Mouse (Mus musculus): Measurements from ENCODE around the gene Gm42420. TPM values are rescaled to one million over a fixed set of nuclear protein-coding genes. Genes with fewer than 3 reads are reported as not detected.

Gene Gm42420
- 0.76 and 1.6 TPM in 2 replicates for polyA plus RNA-seq (2016; fragmentation: Nextera tagmentation; extraction: Ambion mirVana)

DNA sequence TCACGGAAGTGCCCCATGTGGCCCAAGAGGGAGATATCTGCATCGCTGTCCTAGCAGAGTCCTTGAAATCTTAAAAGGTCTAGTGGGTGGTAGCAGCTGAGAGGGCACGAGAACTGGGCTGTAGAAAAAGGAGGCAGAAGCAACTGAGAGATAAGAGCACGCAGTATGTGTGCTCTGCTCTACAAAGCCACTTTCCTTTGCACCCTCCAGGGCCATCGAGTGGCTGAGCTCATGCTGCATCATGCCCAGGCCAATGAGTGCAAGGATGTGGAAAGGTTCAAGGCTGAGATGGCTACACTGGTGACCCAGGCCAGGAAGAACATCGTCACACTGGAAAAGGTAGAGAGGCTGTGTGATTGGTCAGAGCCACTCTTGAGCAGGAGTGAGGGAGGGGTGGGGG lies at the start of gene Gm42420:
Gm42420 (plus strand) TSS at position 237 of the 400 bp plus-strand sequence.
- no peaks in the 10 kb centered on the region for H3K9me3 ChIP-seq
- no peak for DNase-seq (ENCODE audit: low spot score)
- no peak within 1 kb of the TSS for H3K27ac ChIP-seq
- H3K4me1 ChIP-seq (replicated peaks) = no peaks in the 10 kb centered on the region
- WGBS = 91% methylated on average over 6 of the region's 6 CpGs
- H3K27me3 ChIP-seq (ENCODE audit: insufficient read depth, poor library complexity, severe bottlenecking) = no peaks in the 10 kb centered on the region
- peaks cover 80% of the 10 kb centered on the region for H3K36me3 ChIP-seq
- no peak within 1 kb of the TSS for H3K4me3 ChIP-seq

DNA sequence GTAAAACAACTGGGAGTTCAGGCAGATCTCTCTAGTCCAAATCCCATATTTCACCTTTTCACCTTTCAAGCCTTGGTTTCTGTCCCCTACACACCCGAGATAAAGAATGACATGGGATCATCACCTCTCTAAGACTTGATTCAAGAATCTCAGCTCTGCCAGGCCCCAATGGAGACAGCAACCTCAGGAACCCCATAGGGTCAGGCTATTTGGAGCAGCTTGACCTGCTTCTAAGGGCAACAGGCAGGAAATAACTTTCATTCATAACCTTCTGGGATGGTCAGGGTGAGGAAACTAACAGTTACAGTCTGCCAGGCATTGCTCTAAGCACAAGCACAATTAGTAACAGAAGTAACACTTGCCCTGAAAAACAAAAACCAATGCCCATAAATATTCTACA lies 48.9 kb upstream of the Gm42420 start:
- Histone ChIP-seq H3K36me3 (peaks cover 26% of the 10 kb centered on the region), H3K27me3 (ENCODE audit: insufficient read depth, poor library complexity, severe bottlenecking) (no peaks in the 10 kb centered on the region), H3K9me3 (0 out of 2 replicates have a peak, but pooled peaks cover 4% of the 10 kb centered on the region), H3K4me3 (no peak overlapping the region), H3K27ac (no peak overlapping the region), H3K4me1 (replicated peaks) (peaks cover 38% of the 10 kb centered on the region)
- WGBS = 47% methylated on average over 1 of the region's 1 CpGs
- no peak for DNase-seq (ENCODE audit: low spot score)

DNA sequence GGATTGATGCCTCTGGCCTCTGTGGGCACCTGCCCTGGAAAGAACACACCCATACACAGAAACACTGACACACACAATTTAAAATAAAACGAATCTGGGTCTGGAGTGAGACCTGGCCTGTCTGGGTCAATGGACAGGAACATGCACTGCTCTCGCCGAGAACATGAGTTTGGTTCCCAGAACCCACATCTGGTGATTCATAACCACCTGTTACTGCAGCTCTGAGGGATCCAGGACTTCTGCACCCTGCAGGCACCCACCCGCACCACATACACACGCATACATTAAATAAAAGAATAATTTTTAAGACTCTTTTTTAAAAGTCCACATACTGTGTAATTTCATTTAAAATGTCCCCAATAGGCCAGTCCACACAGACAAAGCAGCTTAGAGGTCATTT lies 48.3 kb upstream of the Gm42420 start:
- H3K27ac ChIP-seq = no peak overlapping the region
- DNase-seq (ENCODE audit: low spot score) = no peak
- H3K4me3 ChIP-seq = no peak overlapping the region
- 0 out of 2 replicates have a peak, but pooled peaks cover 4% of the 10 kb centered on the region for H3K9me3 ChIP-seq
- 94% methylated on average over 5 of the region's 5 CpGs for WGBS
- peaks cover 26% of the 10 kb centered on the region for H3K36me3 ChIP-seq
- no peaks in the 10 kb centered on the region for H3K27me3 ChIP-seq (ENCODE audit: insufficient read depth, poor library complexity, severe bottlenecking)
- peaks cover 40% of the 10 kb centered on the region for H3K4me1 ChIP-seq (replicated peaks)

DNA sequence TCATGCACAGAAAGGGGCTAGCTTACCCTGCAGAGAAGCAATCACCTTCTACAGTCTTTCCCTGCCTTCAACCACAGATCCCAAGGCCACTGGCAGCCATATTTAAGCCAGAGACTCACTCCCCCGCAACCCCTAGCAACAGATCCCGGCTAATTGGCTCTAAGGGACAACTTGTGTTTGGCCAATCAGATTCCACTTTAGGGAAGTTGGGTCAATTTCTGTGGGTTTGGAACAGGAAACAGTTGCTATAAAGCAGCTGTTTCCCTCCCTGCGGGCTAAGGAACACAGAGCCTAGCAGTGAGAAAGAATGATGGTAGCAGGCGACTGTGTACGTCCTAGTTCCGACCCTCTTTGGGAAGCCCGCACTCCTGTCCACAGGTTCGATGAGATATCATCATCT lies 47.3 kb upstream of the Gm42420 start:
- Histone ChIP-seq H3K27ac (0 out of 2 replicates have a peak overlapping the region, but pooled peaks have one; percentile 45), H3K4me3 (no peak overlapping the region), H3K4me1 (replicated peaks) (peaks cover 49% of the 10 kb centered on the region), H3K36me3 (peaks cover 19% of the 10 kb centered on the region), H3K27me3 (ENCODE audit: insufficient read depth, poor library complexity, severe bottlenecking) (no peaks in the 10 kb centered on the region), H3K9me3 (0 out of 2 replicates have a peak, but pooled peaks cover 4% of the 10 kb centered on the region)
- DNase-seq (ENCODE audit: low spot score) = no peak
- WGBS = 86% methylated on average over 8 of the region's 8 CpGs

DNA sequence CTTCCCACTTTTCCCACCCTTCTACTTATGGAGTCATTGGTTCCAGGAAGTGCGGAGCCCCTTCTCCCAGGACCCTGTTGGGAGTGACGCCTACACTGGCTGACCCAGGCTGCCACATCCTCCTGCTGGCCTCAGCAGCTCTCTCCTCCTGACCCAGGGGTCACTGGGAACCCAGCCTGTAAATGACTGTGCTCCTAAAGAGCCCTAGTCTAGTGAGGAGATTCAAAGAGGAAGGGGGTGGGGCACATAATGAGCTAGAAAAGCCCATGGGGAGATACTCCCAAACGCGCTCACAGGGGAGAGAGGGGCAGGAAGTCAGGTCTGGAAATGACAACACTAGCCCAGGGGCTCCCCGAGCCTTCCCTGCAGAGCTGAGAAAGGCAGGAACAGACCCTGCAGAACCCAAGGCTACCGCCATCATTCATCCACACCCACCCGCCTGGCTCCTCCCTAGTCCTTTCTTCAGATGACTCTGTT lies 45.8 kb upstream of the Gm42420 start:
- Histone ChIP-seq H3K4me3 (peak overlapping the region; percentile 29), H3K27me3 (ENCODE audit: insufficient read depth, poor library complexity, severe bottlenecking) (no peaks in the 10 kb centered on the region), H3K4me1 (replicated peaks) (peaks cover 64% of the 10 kb centered on the region), H3K36me3 (peaks cover 6% of the 10 kb centered on the region; the same call in 1 of the 2 replicates), H3K27ac (peak overlapping the region; percentile 85), H3K9me3 (no peaks in the 10 kb centered on the region)
- WGBS = 5% methylated on average over 7 of the region's 7 CpGs
- peak; percentile 62 for DNase-seq (ENCODE audit: low spot score)

DNA sequence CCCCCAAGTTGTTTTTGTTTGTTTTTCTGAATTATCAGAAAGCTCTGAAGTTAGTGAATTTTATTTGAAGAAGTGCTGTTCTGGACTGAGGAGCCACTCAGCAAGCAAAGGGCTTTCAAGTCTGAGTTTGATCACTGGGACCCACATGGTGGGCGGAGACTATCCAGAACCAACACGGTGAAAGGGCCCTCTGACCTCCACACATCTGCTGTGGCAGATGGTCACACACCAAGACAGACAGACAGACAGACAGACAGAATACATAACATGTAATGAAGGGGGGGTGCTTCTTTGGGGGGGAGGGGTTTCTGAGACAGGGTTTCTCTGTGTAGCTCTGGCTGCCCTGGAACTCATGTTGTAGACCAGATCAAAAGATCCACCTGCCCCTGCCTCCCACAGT lies 45.0 kb upstream of the Gm42420 start:
- peak overlapping the region; percentile 85 for H3K27ac ChIP-seq
- no peak for DNase-seq (ENCODE audit: low spot score)
- WGBS = 44% methylated on average over 2 of the region's 2 CpGs
- no peak overlapping the region for H3K4me3 ChIP-seq
- no peaks in the 10 kb centered on the region for H3K9me3 ChIP-seq
- H3K36me3 ChIP-seq = no peaks in the 10 kb centered on the region; the same call in 1 of the 2 replicates
- no peaks in the 10 kb centered on the region for H3K27me3 ChIP-seq (ENCODE audit: insufficient read depth, poor library complexity, severe bottlenecking)
- peaks cover 73% of the 10 kb centered on the region for H3K4me1 ChIP-seq (replicated peaks)

DNA sequence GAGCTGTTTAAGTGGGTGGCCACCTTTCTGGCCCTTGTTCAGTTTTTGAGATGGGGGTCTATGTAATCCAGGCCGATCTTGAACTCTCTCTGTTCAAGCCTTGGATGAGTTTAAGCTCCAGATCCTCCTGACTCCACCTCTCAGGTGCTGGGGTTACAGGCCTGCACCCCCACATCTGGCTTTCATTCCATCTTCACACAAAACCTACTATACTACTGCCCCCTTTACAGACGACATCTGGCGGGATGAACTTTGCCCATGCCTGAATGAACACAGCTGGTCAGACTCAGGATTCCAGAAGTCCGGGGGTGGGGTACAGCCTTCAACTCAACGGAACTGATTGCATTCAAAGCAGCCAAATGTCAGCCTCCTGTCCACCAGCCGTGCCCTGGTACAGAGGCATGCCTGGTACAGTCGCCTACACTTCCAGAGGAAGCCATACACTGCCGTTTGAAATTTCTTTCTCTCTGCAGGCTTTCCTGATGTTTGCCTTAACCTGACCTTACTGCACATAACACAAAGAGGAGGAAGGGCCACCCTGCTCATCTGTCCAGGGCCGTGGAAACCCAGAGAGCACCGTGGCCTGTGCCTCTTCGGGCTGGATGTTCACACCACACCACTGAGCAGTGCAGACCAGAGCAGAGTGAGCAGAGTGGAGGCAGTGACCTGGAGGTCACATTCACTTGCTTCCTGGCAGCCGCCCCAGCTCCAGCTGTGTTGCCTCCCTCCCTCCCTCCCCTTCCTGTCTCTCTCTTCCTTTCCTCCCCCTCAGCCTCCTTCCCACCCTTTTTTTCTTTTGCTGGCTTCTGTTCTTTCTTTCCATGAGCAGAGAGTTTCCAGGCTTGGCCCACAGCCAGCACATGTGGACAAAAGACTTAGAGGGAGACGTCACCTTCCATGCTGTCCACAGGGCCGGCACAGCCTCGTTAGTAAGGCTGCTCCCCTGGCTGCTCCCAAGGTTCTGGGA lies 42.6 kb upstream of the Gm42420 start:
- Histone ChIP-seq H3K36me3 (peaks cover 8% of the 10 kb centered on the region; the same call in 1 of the 2 replicates), H3K4me1 (replicated peaks) (peaks cover 88% of the 10 kb centered on the region), H3K27ac (peak overlapping the region; percentile 88), H3K4me3 (peak overlapping the region; percentile 30), H3K9me3 (no peaks in the 10 kb centered on the region), H3K27me3 (ENCODE audit: insufficient read depth, poor library complexity, severe bottlenecking) (no peaks in the 10 kb centered on the region)
- WGBS = 14% methylated on average over 15 of the region's 15 CpGs
- DNase-seq (ENCODE audit: low spot score) = peak; percentile 67

DNA sequence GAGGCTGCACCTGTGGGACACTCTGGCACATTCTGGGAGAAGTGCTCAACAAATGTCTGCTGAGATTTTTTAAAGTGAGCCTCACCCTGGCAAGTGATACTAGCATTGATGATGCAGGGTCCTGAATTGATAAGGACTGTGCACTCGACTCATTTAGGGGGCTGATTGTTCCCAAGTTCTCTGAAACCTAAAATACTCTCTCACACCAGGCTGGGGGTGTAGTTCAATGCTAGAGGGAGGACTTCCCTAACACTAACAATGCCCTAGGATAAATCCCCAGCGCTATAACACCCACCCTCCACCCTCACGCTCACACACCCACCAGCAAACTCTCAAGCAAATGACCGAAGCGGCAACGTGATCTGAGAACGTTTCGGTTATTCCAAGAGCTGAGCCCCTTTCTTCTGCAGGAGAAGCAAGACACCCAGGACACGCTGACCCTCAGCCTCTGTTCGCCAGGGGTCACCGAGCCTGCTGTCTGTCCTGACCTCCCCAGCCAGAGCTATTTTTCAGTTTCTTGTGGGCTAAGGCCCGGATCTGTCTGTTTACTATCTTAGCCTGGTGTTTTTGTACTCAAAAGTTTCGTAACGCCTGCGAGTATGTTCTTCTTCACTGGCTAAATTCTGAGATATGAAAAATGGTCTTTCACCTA lies 41.7 kb upstream of the Gm42420 start:
- Histone ChIP-seq H3K9me3 (no peaks in the 10 kb centered on the region), H3K4me3 (peak overlapping the region; percentile 30; the same call in 1 of the 2 replicates), H3K36me3 (peaks cover 18% of the 10 kb centered on the region), H3K27ac (peak overlapping the region; percentile 88), H3K4me1 (replicated peaks) (peaks cover 83% of the 10 kb centered on the region), H3K27me3 (ENCODE audit: insufficient read depth, poor library complexity, severe bottlenecking) (no peaks in the 10 kb centered on the region)
- DNase-seq (ENCODE audit: low spot score) = no peak
- 13% methylated on average over 15 of the region's 15 CpGs for WGBS

DNA sequence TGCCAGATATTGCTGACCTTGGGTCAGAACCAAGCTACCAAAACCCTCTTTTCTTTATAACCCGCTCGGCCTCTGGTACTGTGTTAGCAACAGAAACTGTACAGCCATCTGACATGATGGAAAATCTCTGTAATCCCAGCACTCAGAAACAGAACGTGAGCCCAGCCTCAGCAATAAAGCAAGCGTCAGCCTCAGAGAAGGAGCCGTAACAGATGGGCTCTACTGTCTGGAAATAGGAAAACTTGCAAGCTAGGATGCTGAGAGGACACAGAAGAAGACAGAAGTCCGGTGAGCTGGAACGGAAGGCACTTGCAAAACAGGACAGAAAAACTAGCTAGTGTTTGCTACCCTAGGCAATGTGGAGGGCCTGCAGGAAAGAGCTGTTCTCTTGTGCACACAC lies 40.1 kb upstream of the Gm42420 start:
- Histone ChIP-seq H3K27ac (peak overlapping the region; percentile 88), H3K27me3 (ENCODE audit: insufficient read depth, poor library complexity, severe bottlenecking) (no peaks in the 10 kb centered on the region), H3K4me1 (replicated peaks) (peaks cover 67% of the 10 kb centered on the region), H3K4me3 (no peak overlapping the region), H3K9me3 (no peaks in the 10 kb centered on the region), H3K36me3 (peaks cover 22% of the 10 kb centered on the region)
- no peak for DNase-seq (ENCODE audit: low spot score)
- 89% methylated on average over 7 of the region's 7 CpGs for WGBS

DNA sequence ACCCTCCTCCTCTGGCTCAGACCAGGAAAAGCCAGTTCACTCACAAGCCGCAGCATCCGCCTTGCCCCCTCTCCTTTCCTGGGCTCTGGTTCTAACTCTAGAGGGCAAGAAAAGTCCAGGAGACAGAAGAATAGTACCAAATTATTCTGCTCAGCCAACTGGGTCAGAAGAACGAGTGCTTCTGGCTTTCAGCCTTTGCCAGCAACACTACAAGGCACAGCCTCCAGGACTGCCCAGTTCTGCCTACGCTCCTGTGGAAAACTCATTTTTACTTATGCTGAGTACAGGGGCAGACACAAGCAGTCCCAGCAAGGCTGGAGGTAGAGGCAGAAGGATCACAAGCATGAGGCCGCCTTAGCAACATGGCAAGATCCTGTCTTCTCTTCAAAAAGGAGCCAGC lies 37.5 kb upstream of the Gm42420 start:
- Histone ChIP-seq H3K36me3 (peaks cover 42% of the 10 kb centered on the region), H3K27me3 (ENCODE audit: insufficient read depth, poor library complexity, severe bottlenecking) (no peaks in the 10 kb centered on the region), H3K4me1 (replicated peaks) (peaks cover 59% of the 10 kb centered on the region), H3K4me3 (no peak overlapping the region), H3K9me3 (no peaks in the 10 kb centered on the region), H3K27ac (0 out of 2 replicates have a peak overlapping the region, but pooled peaks have one; percentile 18)
- WGBS = 82% methylated on average over 5 of the region's 5 CpGs
- DNase-seq (ENCODE audit: low spot score) = no peak

DNA sequence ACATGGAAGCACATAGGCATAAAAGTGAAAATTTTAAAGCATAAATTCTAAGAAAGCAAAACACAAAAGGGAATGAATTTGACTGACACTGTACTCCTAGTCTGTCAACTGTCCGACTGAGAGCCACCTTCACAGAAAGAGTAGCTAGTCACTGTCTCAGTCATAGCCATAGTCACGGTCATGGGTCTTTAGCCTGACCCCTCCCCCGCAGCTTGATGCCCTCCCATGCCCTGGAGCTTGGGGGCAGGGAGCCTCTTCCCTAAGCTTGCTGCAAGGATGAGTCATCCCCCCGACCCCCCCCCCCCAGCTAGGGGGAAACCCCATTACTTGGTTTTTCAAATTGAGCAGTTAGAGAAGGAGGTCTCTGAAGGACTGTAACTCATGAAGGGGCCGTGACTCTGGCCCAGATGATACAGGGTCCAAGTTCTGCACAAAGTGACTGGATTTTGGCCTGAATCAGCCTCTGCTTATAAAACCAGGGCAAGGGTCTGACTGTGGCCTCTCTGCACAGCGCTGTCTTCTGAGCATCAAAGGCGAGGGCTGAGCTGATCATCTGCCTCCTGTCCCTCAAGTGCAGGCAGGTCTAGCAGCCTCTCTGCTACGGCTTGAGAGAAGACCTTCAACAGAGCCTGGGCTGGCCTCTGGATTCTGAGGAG lies 33.4 kb upstream of the Gm42420 start:
- Histone ChIP-seq H3K27ac (peak overlapping the region; percentile 46), H3K27me3 (ENCODE audit: insufficient read depth, poor library complexity, severe bottlenecking) (no peaks in the 10 kb centered on the region), H3K36me3 (peaks cover 60% of the 10 kb centered on the region), H3K9me3 (no peaks in the 10 kb centered on the region), H3K4me1 (replicated peaks) (peaks cover 50% of the 10 kb centered on the region), H3K4me3 (no peak overlapping the region)
- 65% methylated on average over 8 of the region's 8 CpGs for WGBS
- no peak for DNase-seq (ENCODE audit: low spot score)

DNA sequence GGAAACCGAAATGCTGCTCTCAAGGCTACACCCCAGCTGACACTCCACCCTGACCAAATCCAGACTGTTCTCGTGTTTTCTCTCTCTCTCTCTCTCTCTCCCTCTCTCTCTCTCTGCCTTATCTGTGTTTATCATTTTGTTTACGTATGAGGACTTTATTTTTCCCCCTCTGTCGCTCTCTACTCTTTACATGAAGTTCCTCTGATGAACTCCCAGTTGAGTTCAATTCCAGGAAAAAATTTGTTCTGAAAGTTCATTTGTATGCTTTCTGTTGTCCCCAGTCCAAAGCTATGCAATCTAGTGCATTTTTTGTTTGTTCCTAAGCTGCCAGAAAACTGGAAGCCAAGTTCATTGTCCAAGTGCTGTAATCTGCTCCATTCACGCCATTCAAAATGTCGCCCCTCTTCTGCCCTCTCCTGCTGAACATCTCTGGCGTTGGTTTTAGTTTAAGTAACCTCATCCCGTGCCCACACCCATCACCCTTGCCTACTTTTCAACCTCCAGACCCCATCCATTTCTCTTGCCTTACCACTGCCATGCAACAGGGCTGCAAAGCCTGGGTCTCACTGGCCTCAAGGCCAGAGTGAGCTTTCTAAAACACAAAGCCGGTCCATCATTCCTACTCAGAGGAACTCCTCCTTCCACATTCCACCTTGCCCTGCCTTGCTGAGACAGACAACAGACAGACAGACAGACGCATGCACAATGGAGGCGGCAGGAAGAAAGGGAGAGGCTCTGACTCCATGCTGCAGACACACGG lies 30.5 kb upstream of the Gm42420 start:
- Histone ChIP-seq H3K4me3 (peak overlapping the region; percentile 93), H3K27ac (peak overlapping the region; percentile 71), H3K27me3 (ENCODE audit: insufficient read depth, poor library complexity, severe bottlenecking) (no peaks in the 10 kb centered on the region), H3K9me3 (no peaks in the 10 kb centered on the region), H3K36me3 (peaks cover 38% of the 10 kb centered on the region), H3K4me1 (replicated peaks) (peaks cover 59% of the 10 kb centered on the region)
- no peak for DNase-seq (ENCODE audit: low spot score)
- 68% methylated on average over 12 of the region's 12 CpGs for WGBS

Data from hindbrain, embryonic 10.5 days (tissue).